Mouse (Mus musculus) limb, embryonic 10.5 days (tissue): ENCODE measurements at regions not wholly inside any gene's neighbourhood (a gene's known extent, or its start where the extent isn't known, plus 50 kb on each side); places are given as distances from the start of the nearest gene placed in this dataset.
A peak's percentile ranks its signal among the peaks of the same experiment; 100 is the strongest.

Experiments
- DNase-seq: peaks from one replicate; pipeline ENCODE4 v3.0.0-alpha.2; 2017; ENCODE audit warnings: low spot score
- H3K27ac ChIP-seq: fragments of 300-500 bp; sonication (generic); 2 replicates; pipeline ENCODE4 v1.5.1; 2016; ENCODE audit warnings: mild to moderate bottlenecking
- H3K27me3 ChIP-seq: fragments of 300-500 bp; sonication (generic); 2 replicates; pipeline ENCODE4 v1.6.1; 2016; ENCODE audit warnings: low read depth, mild to moderate bottlenecking; ENCODE audit not compliant: poor library complexity, severe bottlenecking
- H3K36me3 ChIP-seq: fragments of 300-500 bp; sonication (generic); 2 replicates; pipeline ENCODE4 v1.6.1; 2016; ENCODE audit warnings: mild to moderate bottlenecking, moderate library complexity
- H3K4me1 ChIP-seq: fragments of 300-500 bp; sonication (generic); 2 replicates; pipeline ENCODE4 v1.6.1; 2016
- H3K4me3 ChIP-seq: fragments of 300-500 bp; sonication (generic); 2 replicates; pipeline ENCODE4 v1.5.1; 2016; ENCODE audit warnings: mild to moderate bottlenecking, moderate library complexity
- H3K9me3 ChIP-seq: fragments of 300-500 bp; sonication (generic); replicated peaks from 2 replicates; pipeline ENCODE4 v1.6.1; 2016; ENCODE audit warnings: mild to moderate bottlenecking
- WGBS: fragments of 180-500 bp; shearing (Covaris S2); methylation state at CpG from one replicate; pipeline ENCODE4 v1.1.7; 2016; 5-methylcytosine and 5-hydroxymethylcytosine counted together

GRCm38 (mm10) chr17:14532298-14532978 is 161.6 kb downstream of the Thbs2 start:
- no peaks in the 10 kb centered on the region for H3K36me3 ChIP-seq
- H3K4me3 ChIP-seq = no peak overlapping the region
- peak; percentile 20 for DNase-seq
- 90% methylated on average over 8 of the region's 8 CpGs for WGBS
- no peaks in the 10 kb centered on the region for H3K9me3 ChIP-seq
- H3K27me3 ChIP-seq = no peaks in the 10 kb centered on the region
- no peak overlapping the region for H3K27ac ChIP-seq
- peaks cover 3% of the 10 kb centered on the region; the same call in 1 of the 2 replicates for H3K4me1 ChIP-seq

DNA sequence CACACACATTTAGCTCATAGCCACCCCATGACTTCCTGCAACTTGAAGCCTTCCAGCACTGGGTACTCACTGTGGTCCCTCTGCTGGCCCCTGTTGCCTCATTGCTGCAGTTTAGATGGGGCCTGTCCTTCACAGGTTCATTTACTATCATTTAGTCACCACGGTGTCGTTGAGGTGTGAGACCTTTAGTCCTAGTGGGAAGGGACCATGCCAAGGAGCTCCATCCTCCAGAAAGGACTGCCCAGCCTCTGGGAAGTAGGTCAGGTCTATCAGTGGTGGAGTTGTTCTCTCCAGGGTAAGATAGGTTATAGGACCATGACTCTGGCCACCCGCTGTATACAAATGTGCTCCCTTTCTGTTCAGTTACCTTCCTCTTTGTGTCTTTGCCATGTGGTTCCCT is 162.2 kb downstream of the Thbs2 start:
- DNase-seq = no peak
- 79% methylated on average over 3 of the region's 3 CpGs for WGBS
- no peak overlapping the region for H3K27ac ChIP-seq

DNA sequence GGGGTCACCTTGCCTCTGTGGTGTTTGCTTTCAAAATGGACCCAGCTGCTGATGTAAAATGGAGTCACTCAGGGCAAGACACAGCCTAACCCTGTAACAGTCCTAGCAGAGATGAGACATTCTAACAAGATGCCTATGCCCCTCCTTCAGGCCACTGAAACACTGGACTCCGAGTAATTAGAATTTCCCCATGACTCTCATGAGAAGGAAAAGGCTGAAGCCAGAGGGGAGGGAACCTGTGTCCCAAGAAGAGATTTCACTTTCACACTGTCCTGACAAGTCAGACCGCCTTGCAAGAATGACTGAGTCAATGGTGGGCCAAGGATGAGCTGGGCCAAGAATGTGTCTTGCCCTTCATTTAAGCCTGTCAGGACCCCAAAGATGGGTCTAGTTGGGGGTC is 166.3 kb downstream of the Thbs2 start:
- WGBS = 87% methylated on average over 2 of the region's 2 CpGs
- H3K27me3 ChIP-seq = no peaks in the 10 kb centered on the region
- H3K9me3 ChIP-seq = no peaks in the 10 kb centered on the region
- H3K36me3 ChIP-seq = no peaks in the 10 kb centered on the region
- H3K4me1 ChIP-seq = peaks cover 3% of the 10 kb centered on the region; the same call in 1 of the 2 replicates
- H3K27ac ChIP-seq = no peak overlapping the region
- peak; percentile 15 for DNase-seq
- no peak overlapping the region for H3K4me3 ChIP-seq

More for the DNA sequence above, 162.2 kb downstream of the Thbs2 start:
- peaks cover 3% of the 10 kb centered on the region; the same call in 1 of the 2 replicates for H3K4me1 ChIP-seq
- H3K27me3 ChIP-seq = no peaks in the 10 kb centered on the region
- no peak overlapping the region for H3K4me3 ChIP-seq
- H3K9me3 ChIP-seq = no peaks in the 10 kb centered on the region
- H3K36me3 ChIP-seq = no peaks in the 10 kb centered on the region

- Histone ChIP-seq H3K27ac (no peak overlapping the region), H3K9me3 (no peaks in the 10 kb centered on the region), H3K36me3 (no peaks in the 10 kb centered on the region), H3K4me1 (peaks cover 3% of the 10 kb centered on the region; the same call in 1 of the 2 replicates), H3K27me3 (0 out of 2 replicates have a peak, but pooled peaks cover 6% of the 10 kb centered on the region), H3K4me3 (no peak overlapping the region)
- DNase-seq = peak; percentile 21
- 90% methylated on average over 7 of the region's 7 CpGs for WGBS
These were observed 168.8 kb downstream of the Thbs2 start for GRCm38 (mm10) chr17:14525255-14525654.

GRCm38 (mm10) chr17:14524426-14525236 is 169.4 kb downstream of the Thbs2 start:
- peak; percentile 78 for DNase-seq
- H3K4me3 ChIP-seq = no peak overlapping the region
- H3K27me3 ChIP-seq = 0 out of 2 replicates have a peak, but pooled peaks cover 6% of the 10 kb centered on the region
- no peaks in the 10 kb centered on the region for H3K9me3 ChIP-seq
- 53% methylated on average over 13 of the region's 13 CpGs for WGBS
- H3K27ac ChIP-seq = no peak overlapping the region
- H3K4me1 ChIP-seq = no peaks in the 10 kb centered on the region
- no peaks in the 10 kb centered on the region for H3K36me3 ChIP-seq

GRCm38 (mm10) chr17:14522011-14522410 is 172.0 kb downstream of the Thbs2 start:
- WGBS = 70% methylated on average over 2 of the region's 2 CpGs

DNA sequence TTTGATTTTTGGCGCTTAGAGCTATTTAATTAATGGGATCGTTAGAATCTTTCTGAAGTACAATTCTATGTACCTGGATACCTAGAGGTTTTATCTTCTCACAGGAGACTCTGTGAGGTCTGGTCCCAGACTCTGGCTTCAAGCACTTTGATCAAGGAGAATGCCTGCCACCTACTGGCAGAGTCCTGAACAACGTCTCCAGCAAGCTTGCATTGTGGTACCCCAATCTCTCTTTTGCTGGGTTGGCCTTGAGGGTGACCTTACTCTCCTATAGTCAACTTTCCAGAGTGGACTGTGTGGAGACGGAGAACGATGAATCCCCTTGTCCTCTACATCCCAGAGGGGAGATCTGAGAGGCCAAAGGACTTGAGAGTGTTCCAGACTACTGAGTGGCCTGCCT is 173.5 kb downstream of the Thbs2 start:
- no peaks in the 10 kb centered on the region for H3K36me3 ChIP-seq
- H3K9me3 ChIP-seq = no peaks in the 10 kb centered on the region
- no peak overlapping the region for H3K4me3 ChIP-seq
- peaks cover 7% of the 10 kb centered on the region; the same call in 1 of the 2 replicates for H3K4me1 ChIP-seq
- DNase-seq = peak; percentile 81
- H3K27me3 ChIP-seq = 0 out of 2 replicates have a peak, but pooled peaks cover 6% of the 10 kb centered on the region
- WGBS = 14% methylated on average over 5 of the region's 5 CpGs
- no peak overlapping the region for H3K27ac ChIP-seq

More at GRCm38 (mm10) chr17:14522011-14522410, 172.0 kb downstream of the Thbs2 start:
- Histone ChIP-seq H3K36me3 (no peaks in the 10 kb centered on the region), H3K27me3 (0 out of 2 replicates have a peak, but pooled peaks cover 6% of the 10 kb centered on the region), H3K27ac (no peak overlapping the region), H3K4me3 (no peak overlapping the region), H3K4me1 (peaks cover 4% of the 10 kb centered on the region; the same call in 1 of the 2 replicates), H3K9me3 (no peaks in the 10 kb centered on the region)
- DNase-seq = no peak

- Histone ChIP-seq H3K27ac (no peak overlapping the region), H3K27me3 (0 out of 2 replicates have a peak, but pooled peaks cover 6% of the 10 kb centered on the region), H3K9me3 (no peaks in the 10 kb centered on the region), H3K4me1 (peaks cover 7% of the 10 kb centered on the region; the same call in 1 of the 2 replicates), H3K4me3 (no peak overlapping the region), H3K36me3 (no peaks in the 10 kb centered on the region)
- 95% methylated on average over 4 of the region's 4 CpGs for WGBS
- no peak for DNase-seq
These were observed 174.7 kb downstream of the Thbs2 start for GRCm38 (mm10) chr17:14519367-14519766.

- WGBS = 84% methylated on average over 12 of the region's 12 CpGs
- no peak for DNase-seq
These were observed 175.8 kb downstream of the Thbs2 start for GRCm38 (mm10) chr17:14518216-14518615.

GRCm38 (mm10) chr17:14517368-14517767 is 176.7 kb downstream of the Thbs2 start:
- no peak for DNase-seq
- Histone ChIP-seq H3K36me3 (no peaks in the 10 kb centered on the region), H3K27me3 (0 out of 2 replicates have a peak, but pooled peaks cover 6% of the 10 kb centered on the region), H3K4me3 (no peak overlapping the region), H3K9me3 (no peaks in the 10 kb centered on the region), H3K27ac (0 out of 2 replicates have a peak overlapping the region, but pooled peaks have one; percentile 46), H3K4me1 (peaks cover 7% of the 10 kb centered on the region; the same call in 1 of the 2 replicates)
- WGBS = 69% methylated on average over 5 of the region's 5 CpGs

More at GRCm38 (mm10) chr17:14518216-14518615, 175.8 kb downstream of the Thbs2 start:
- H3K4me1 ChIP-seq = peaks cover 7% of the 10 kb centered on the region; the same call in 1 of the 2 replicates
- no peaks in the 10 kb centered on the region for H3K36me3 ChIP-seq
- 0 out of 2 replicates have a peak, but pooled peaks cover 6% of the 10 kb centered on the region for H3K27me3 ChIP-seq
- H3K4me3 ChIP-seq = no peak overlapping the region
- H3K9me3 ChIP-seq = no peaks in the 10 kb centered on the region
- peak overlapping the region; percentile 38; the same call in 1 of the 2 replicates for H3K27ac ChIP-seq

- no peak overlapping the region for H3K27ac ChIP-seq
- H3K4me1 ChIP-seq = peaks cover 13% of the 10 kb centered on the region
- no peak overlapping the region for H3K4me3 ChIP-seq
- H3K36me3 ChIP-seq = no peaks in the 10 kb centered on the region
- WGBS = 35% methylated on average over 8 of the region's 8 CpGs
- H3K27me3 ChIP-seq = no peaks in the 10 kb centered on the region
- H3K9me3 ChIP-seq = no peaks in the 10 kb centered on the region
- peak; percentile 72 for DNase-seq
These were observed 177.9 kb downstream of the Thbs2 start for GRCm38 (mm10) chr17:14516097-14516496.

DNA sequence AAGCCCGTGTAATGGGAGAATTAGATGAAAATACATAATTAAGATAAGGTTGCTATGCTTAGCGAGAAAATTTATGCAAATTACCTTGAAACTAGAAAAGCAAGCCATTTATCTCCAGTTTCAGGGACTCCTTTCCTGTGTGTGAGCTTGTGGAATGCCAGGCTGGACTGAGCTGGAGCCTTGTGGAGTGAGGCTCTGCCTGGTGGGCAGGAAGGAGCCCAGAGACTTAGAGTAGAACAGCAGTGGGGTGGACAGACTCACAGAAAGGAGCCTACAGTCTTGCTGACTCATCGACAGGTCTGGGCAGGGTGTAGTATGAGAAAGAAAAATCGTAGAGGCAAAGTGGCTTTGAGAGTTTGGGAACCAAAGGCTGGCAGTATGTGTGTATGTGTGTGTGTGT is 180.6 kb downstream of the Thbs2 start:
- no peaks in the 10 kb centered on the region for H3K27me3 ChIP-seq
- no peak overlapping the region for H3K4me3 ChIP-seq
- DNase-seq = no peak
- no peaks in the 10 kb centered on the region for H3K9me3 ChIP-seq
- H3K36me3 ChIP-seq = no peaks in the 10 kb centered on the region
- peaks cover 23% of the 10 kb centered on the region for H3K4me1 ChIP-seq
- WGBS = 91% methylated on average over 4 of the region's 4 CpGs
- H3K27ac ChIP-seq = no peak overlapping the region
